Mouse (Mus musculus) embryo, embryonic 11.5 days (tissue): Measurements from ENCODE around the gene Zscan4d.
"Not testable (repeated sequence)": the region's sequence is repeated elsewhere in the genome, so short reads cannot be mapped to it uniquely, and the experiment has no call there.

Experiments
- DNase-seq: peaks from one replicate; pipeline ENCODE4 v3.0.0-alpha.2; 2012; ENCODE audit warnings: low read depth, low spot score

Gene Zscan4d

DNA sequence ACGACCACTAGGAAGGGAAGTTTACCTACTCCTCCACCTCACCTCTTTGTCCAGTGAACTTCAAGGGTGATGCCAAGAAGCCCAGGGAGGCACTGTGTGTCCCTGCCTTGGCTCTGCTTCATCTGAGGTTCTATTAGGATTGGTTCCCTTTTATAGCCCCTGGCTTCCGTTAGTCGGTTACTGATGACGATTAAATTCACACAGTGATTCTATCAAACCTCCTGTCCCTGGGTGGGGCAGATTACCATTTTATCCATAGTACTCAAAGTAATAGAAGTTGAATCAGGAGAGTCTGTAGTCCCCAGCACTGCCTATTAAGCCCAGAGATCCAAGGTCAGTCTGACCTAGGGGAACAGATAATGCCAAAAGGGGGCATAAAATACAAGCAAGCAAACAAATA, at the start of gene Zscan4d:
Zscan4d (minus strand) TSS at position 101 of the 400 bp plus-strand sequence.
- not testable (repeated sequence) for DNase-seq

DNA sequence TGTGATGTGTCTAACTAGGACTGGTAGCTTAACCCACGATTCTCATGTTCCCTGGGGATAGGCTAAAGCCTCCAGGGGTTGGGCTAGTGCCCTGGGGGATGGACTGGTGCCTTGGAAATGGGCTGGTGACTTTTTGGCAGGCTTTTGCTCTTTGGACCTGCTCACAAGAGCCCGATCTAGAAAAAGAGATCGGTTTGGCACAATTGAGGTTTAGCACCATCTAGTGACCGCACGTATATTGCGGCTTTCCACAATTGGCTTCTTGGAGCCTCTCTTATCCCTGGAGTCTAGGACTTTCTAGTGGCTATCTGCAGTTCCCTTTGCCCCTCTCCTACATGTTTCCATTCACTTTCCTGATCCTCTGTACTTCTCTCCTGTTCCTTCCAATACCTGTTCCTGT, 7.9 kb downstream of the Zscan4d start:
- not testable (repeated sequence) for DNase-seq
